Mouse (Mus musculus) cerebellum, postnatal 25 days (tissue): Measurements from ENCODE around the gene Lyrm7.

Source experiments
- DNase-seq, 2 experiments: peaks; one replicate each; pipeline ENCODE4 v3.0.0; 2021; ENCODE audit warnings: mixed read lengths in 2 of 2

Lyrm7 gene

GRCm38 (mm10) chr11:54860256-54861038 is at the start of gene Lyrm7:
Lyrm7 (minus strand) TSS chr11:54860916.
- peak; percentile 97 to 98 for DNase-seq

GRCm38 (mm10) chr11:54910081-54910665 is 49.5 kb upstream of the Lyrm7 start:
- no peak for DNase-seq

- no peak for DNase-seq
These were observed 48.6 kb upstream of the Lyrm7 start for GRCm38 (mm10) chr11:54909273-54909672.

GRCm38 (mm10) chr11:54907259-54907658 is 46.5 kb upstream of the Lyrm7 start:
- DNase-seq = no peak

- no peak for DNase-seq
These were observed 45.8 kb upstream of the Lyrm7 start for GRCm38 (mm10) chr11:54906466-54906865.

- DNase-seq = no peak
These were observed 45.2 kb upstream of the Lyrm7 start for GRCm38 (mm10) chr11:54905931-54906330.

GRCm38 (mm10) chr11:54905086-54905485 is 44.4 kb upstream of the Lyrm7 start:
- DNase-seq = no peak

- no peak for DNase-seq
These were observed 43.4 kb upstream of the Lyrm7 start for GRCm38 (mm10) chr11:54903940-54904706.

- DNase-seq = no peak
These were observed 42.6 kb upstream of the Lyrm7 start for GRCm38 (mm10) chr11:54903339-54903738.

GRCm38 (mm10) chr11:54902333-54903323 is 41.9 kb upstream of the Lyrm7 start, which contains the start of gene Gpx3:
Gpx3 (plus strand) TSS chr11:54902453.
- peak; percentile 79 to 85 for DNase-seq

GRCm38 (mm10) chr11:54899657-54900056 is 38.9 kb upstream of the Lyrm7 start:
- no peak for DNase-seq

GRCm38 (mm10) chr11:54897470-54897869 is 36.8 kb upstream of the Lyrm7 start:
- DNase-seq = no peak

GRCm38 (mm10) chr11:54896646-54897045 is 35.9 kb upstream of the Lyrm7 start:
- DNase-seq = peak in 1 of 2 experiments; percentile 60

GRCm38 (mm10) chr11:54894589-54894988 is 33.9 kb upstream of the Lyrm7 start:
- no peak for DNase-seq

- DNase-seq = no peak
These were observed 31.4 kb upstream of the Lyrm7 start for GRCm38 (mm10) chr11:54892091-54892490.

GRCm38 (mm10) chr11:54891341-54891740 is 30.6 kb upstream of the Lyrm7 start:
- no peak for DNase-seq

GRCm38 (mm10) chr11:54887927-54888326 is 27.2 kb upstream of the Lyrm7 start:
- DNase-seq = no peak

GRCm38 (mm10) chr11:54885406-54885805 is 24.7 kb upstream of the Lyrm7 start:
- DNase-seq = no peak

GRCm38 (mm10) chr11:54884937-54885336 is 24.2 kb upstream of the Lyrm7 start:
- DNase-seq = no peak

GRCm38 (mm10) chr11:54884197-54884828 is 23.6 kb upstream of the Lyrm7 start:
- DNase-seq = no peak

- no peak for DNase-seq
These were observed 22.0 kb upstream of the Lyrm7 start for GRCm38 (mm10) chr11:54882671-54883070.

GRCm38 (mm10) chr11:54881051-54881474 is 20.3 kb upstream of the Lyrm7 start:
- no peak for DNase-seq
